Mouse (Mus musculus) MEL (cell line): ENCODE data around the gene Armc6. TPM values are rescaled to one million over a fixed set of nuclear protein-coding genes. Genes with fewer than 3 reads are reported as not detected.
A peak's percentile ranks its signal among the peaks of the same experiment; 100 is the strongest.

Experiments
- DNase-seq: peaks from one replicate; pipeline ENCODE4 v3.0.0; 2011; ENCODE audit warnings: low read depth, low spot score
- H3K27ac ChIP-seq: 2 replicates; pipeline ENCODE4 v1.5.1; 2012; ENCODE audit warnings: low read depth, mild to moderate bottlenecking, control low read depth, low read length, moderate library complexity; ENCODE audit not compliant: control insufficient read depth
- H3K27me3 ChIP-seq, 2 experiments: fragments of 150-350 bp in 1 of 2; sonication (generic) in 1 of 2; 2 replicates each; pipeline ENCODE4 v1.6.1; 2012; ENCODE audit warnings: low read length in 2 of 2, mild to moderate bottlenecking in 2 of 2, improper control_type of control experiment in 1 of 2, moderate library complexity in 1 of 2; ENCODE audit not compliant: insufficient read depth in 2 of 2, control insufficient read depth in 1 of 2
- H3K36me3 ChIP-seq, 2 experiments: 2 replicates each; pipeline ENCODE4 v1.6.1; 2012 to 2014; ENCODE audit warnings: low read length in 2 of 2, improper control_type of control experiment in 1 of 2, inconsistent platforms in 1 of 2, mild to moderate bottlenecking in 1 of 2; ENCODE audit not compliant: insufficient read depth in 2 of 2, control insufficient read depth in 1 of 2
- H3K4me1 ChIP-seq, 2 experiments: fragments of 150-350 bp in 1 of 2; sonication (generic) in 1 of 2; 2 replicates each; pipeline ENCODE4 v1.6.1; 2012; ENCODE audit warnings: low read length in 2 of 2, improper control_type of control experiment in 1 of 2, mild to moderate bottlenecking in 1 of 2; ENCODE audit not compliant: insufficient read depth in 2 of 2, control insufficient read depth in 1 of 2
- H3K4me3 ChIP-seq, 2 experiments: fragments of 150-350 bp in 1 of 2; sonication (generic) in 1 of 2; 2 replicates each; pipeline ENCODE4 v1.5.1; 2012; ENCODE audit warnings: low read depth in 2 of 2, low read length in 2 of 2, mild to moderate bottlenecking in 2 of 2, moderate library complexity in 2 of 2, control low read depth in 1 of 2, improper control_type of control experiment in 1 of 2; ENCODE audit not compliant: control insufficient read depth in 1 of 2, insufficient read depth in 1 of 2
- H3K79me2 ChIP-seq: 2 replicates; pipeline ENCODE4 v1.6.1; 2012; ENCODE audit warnings: mild to moderate bottlenecking, low read length, moderate library complexity; ENCODE audit not compliant: control insufficient read depth, poor library complexity, insufficient read depth
- H3K9ac ChIP-seq: 2 replicates; pipeline ENCODE4 v1.6.1; 2012; ENCODE audit warnings: low read depth, mild to moderate bottlenecking, control low read depth, low read length, moderate library complexity; ENCODE audit not compliant: control insufficient read depth, poor library complexity, severe bottlenecking
- H3K9me3 ChIP-seq: fragments of 150-350 bp; sonication (generic); replicated peaks from 2 replicates; pipeline ENCODE4 v1.6.1; 2012; ENCODE audit warnings: mild to moderate bottlenecking, low read length, improper control_type of control experiment, moderate library complexity; ENCODE audit not compliant: insufficient read depth
- BHLHE40 ChIP-seq: IDR thresholded peaks from 2 replicates; pipeline ENCODE4 v1.6.1; 2012; ENCODE audit warnings: low read depth, mild to moderate bottlenecking, inconsistent platforms, low read length, improper control_type of control experiment, borderline replicate concordance
- CHD1 ChIP-seq: IDR thresholded peaks from 2 replicates; pipeline ENCODE4 v1.6.1; 2012; ENCODE audit warnings: low read depth, mild to moderate bottlenecking, inconsistent platforms, low read length, improper control_type of control experiment
- CHD2 ChIP-seq: IDR thresholded peaks from 2 replicates; pipeline ENCODE4 v1.6.1; 2011; ENCODE audit warnings: low read length, improper control_type of control experiment
- CTCF ChIP-seq, 3 experiments: IDR thresholded peaks in 2 of 3; conservative IDR thresholded peaks in 1 of 3; 2 replicates each; pipeline ENCODE4 v1.5.1; 2011 to 2012; ENCODE audit warnings: low read length in 3 of 3, low read depth in 2 of 3, mild to moderate bottlenecking in 2 of 3, improper control_type of control experiment in 1 of 3, inconsistent platforms in 1 of 3, mixed read lengths in 1 of 3, moderate library complexity in 1 of 3; ENCODE audit not compliant: control insufficient read depth in 1 of 3, insufficient read depth in 1 of 3, poor library complexity in 1 of 3, severe bottlenecking in 1 of 3
- E2F4 ChIP-seq: IDR thresholded peaks from 2 replicates; pipeline ENCODE4 v1.6.1; 2011; ENCODE audit warnings: low read depth, low read length, improper control_type of control experiment, borderline replicate concordance
- ELF1 ChIP-seq: IDR thresholded peaks from 2 replicates; pipeline ENCODE4 v1.6.1; 2014; ENCODE audit warnings: low read depth, mild to moderate bottlenecking, inconsistent platforms, low read length, improper control_type of control experiment, moderate library complexity
- EP300 ChIP-seq, 2 experiments: IDR thresholded peaks; 2 replicates each; pipeline ENCODE4 v1.6.1; 2011; ENCODE audit warnings: improper control_type of control experiment in 2 of 2, low read length in 2 of 2, low read depth in 1 of 2, mild to moderate bottlenecking in 1 of 2
- GATA1 ChIP-seq: IDR thresholded peaks from 2 replicates; pipeline ENCODE4 v1.6.1; 2011; ENCODE audit warnings: low read depth, low read length, improper control_type of control experiment
- HCFC1 ChIP-seq: IDR thresholded peaks from 2 replicates; pipeline ENCODE4 v1.6.1; 2012; ENCODE audit warnings: low read depth, mild to moderate bottlenecking, inconsistent platforms, low read length, improper control_type of control experiment, moderate library complexity
- JUND ChIP-seq: IDR thresholded peaks from 2 replicates; pipeline ENCODE4 v1.6.1; 2011; ENCODE audit warnings: low read depth, mild to moderate bottlenecking, improper control_type of control experiment, low read length
- KAT2A ChIP-seq: conservative IDR thresholded peaks from 2 replicates; pipeline ENCODE4 v1.6.1; 2012; ENCODE audit warnings: low read depth, low read length, improper control_type of control experiment, inconsistent platforms
- MAX ChIP-seq: IDR thresholded peaks from 2 replicates; pipeline ENCODE4 v1.6.1; 2011; ENCODE audit warnings: low read length, improper control_type of control experiment
- MAZ ChIP-seq: IDR thresholded peaks from 2 replicates; pipeline ENCODE4 v1.6.1; 2012; ENCODE audit warnings: low read depth, mild to moderate bottlenecking, inconsistent platforms, low read length, improper control_type of control experiment
- MYC ChIP-seq: IDR thresholded peaks from 2 replicates; pipeline ENCODE4 v1.6.1; 2011; ENCODE audit warnings: low read depth, mild to moderate bottlenecking, low read length, improper control_type of control experiment, moderate library complexity
- POLR2A ChIP-seq, 2 experiments: IDR thresholded peaks; 2 replicates each; pipeline ENCODE4 v1.6.1; 2011 to 2012; ENCODE audit warnings: low read length in 2 of 2, mild to moderate bottlenecking in 2 of 2, control low read depth in 1 of 2, improper control_type of control experiment in 1 of 2, low read depth in 1 of 2, moderate library complexity in 1 of 2; ENCODE audit not compliant: control insufficient read depth in 1 of 2, insufficient read depth in 1 of 2, poor library complexity in 1 of 2
- POLR2AphosphoS2 ChIP-seq: IDR thresholded peaks from 2 replicates; pipeline ENCODE4 v1.6.1; 2011; ENCODE audit warnings: low read length, improper control_type of control experiment
- POLR2AphosphoS5 ChIP-seq: IDR thresholded peaks from 2 replicates; pipeline ENCODE4 v1.6.1; 2012; ENCODE audit warnings: low read depth, borderline replicate concordance, mild to moderate bottlenecking, inconsistent platforms, low read length, moderate library complexity, mixed read lengths
- SIN3A ChIP-seq: IDR thresholded peaks from 2 replicates; pipeline ENCODE4 v1.6.1; 2012; ENCODE audit warnings: low read length, improper control_type of control experiment, inconsistent platforms
- SMC3 ChIP-seq: IDR thresholded peaks from 2 replicates; pipeline ENCODE4 v1.6.1; 2011; ENCODE audit warnings: low read depth, low read length, improper control_type of control experiment
- TAL1 ChIP-seq: IDR thresholded peaks from 2 replicates; pipeline ENCODE4 v1.6.1; 2012; ENCODE audit warnings: mild to moderate bottlenecking, inconsistent platforms, low read length, moderate library complexity, mixed read lengths
- TBP ChIP-seq: IDR thresholded peaks from 2 replicates; pipeline ENCODE4 v1.8.0; 2011; ENCODE audit warnings: low read depth, low read length, improper control_type of control experiment
- TCF12 ChIP-seq: IDR thresholded peaks from 2 replicates; pipeline ENCODE4 v1.6.1; 2014; ENCODE audit warnings: low read depth, mild to moderate bottlenecking, inconsistent platforms, low read length, improper control_type of control experiment, moderate library complexity
- USF1 ChIP-seq: IDR thresholded peaks from 2 replicates; pipeline ENCODE4 v1.6.1; 2014; ENCODE audit warnings: low read depth, mild to moderate bottlenecking, inconsistent platforms, low read length, improper control_type of control experiment, moderate library complexity
- ZC3H11A ChIP-seq: IDR thresholded peaks from 2 replicates; pipeline ENCODE4 v1.6.1; 2012; ENCODE audit warnings: low read depth, mild to moderate bottlenecking, inconsistent platforms, low read length, improper control_type of control experiment
- ZMIZ1 ChIP-seq: IDR thresholded peaks from 2 replicates; pipeline ENCODE4 v1.6.1; 2012; ENCODE audit warnings: low read depth, mild to moderate bottlenecking, inconsistent platforms, low read length, improper control_type of control experiment, moderate library complexity
- ZNF384 ChIP-seq: IDR thresholded peaks from 2 replicates; pipeline ENCODE4 v1.6.1; 2012; ENCODE audit warnings: low read depth, mild to moderate bottlenecking, inconsistent platforms, low read length, improper control_type of control experiment
- polyA plus RNA-seq, 2 experiments: library from polyadenylated mRNA; stranded (reverse) in 1 of 2; unstranded in 1 of 2; fragments of >175 nt in 1 of 2; fragments of >200 nt in 1 of 2; gene quantifications; 2 replicates each; pipeline versions ENCODE4 v1.2.1 to v1.2.4; 2012; ENCODE audit warnings: low replicate concordance in 2 of 2, low read depth in 1 of 2; ENCODE audit not compliant: insufficient read length in 2 of 2, insufficient read depth in 1 of 2, missing spikeins in 1 of 2
- total RNA-seq: library from RNA; depleted of rRNA; stranded (reverse); fragments of 300-350 nt; gene quantifications from 2 replicates; pipeline ENCODE4 v1.2.3, GENCODE M21; 2012

Gene Armc6
- total and polyA plus RNA-seq, 3 experiments = 39.5 to 63.9 TPM; not detected in 1

DNA sequence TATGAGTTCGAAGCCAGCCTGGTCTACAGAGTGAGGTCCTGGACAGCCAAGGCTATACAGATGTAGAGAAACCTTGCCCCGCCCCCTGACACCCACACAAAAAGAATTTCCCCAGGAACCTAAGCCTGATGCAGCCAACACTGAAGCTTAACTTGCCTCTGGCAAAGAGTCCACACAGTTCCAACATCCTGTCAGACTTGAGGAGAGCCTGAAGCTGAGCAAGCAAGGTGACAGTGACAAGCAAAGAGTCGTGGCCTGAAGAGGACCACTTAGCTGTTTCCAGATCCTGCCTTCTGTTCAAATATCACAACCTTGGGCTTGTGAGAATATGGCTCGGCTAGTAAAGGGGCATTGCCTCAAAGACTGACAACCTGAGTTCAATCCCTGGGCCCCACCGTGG, 19.2 kb downstream of the Armc6 start:
- H3K27ac ChIP-seq = peak overlapping the region; percentile 79
- H3K9ac ChIP-seq = no peak overlapping the region; the same call in 1 of the 2 replicates
- TF ChIP-seq SMC3 (no peak), KAT2A (no peak), ELF1 (no peak), E2F4 (no peak), CHD1 (no peak), EP300 (IDR thresholded peaks at IDR 0.05; ENCODE audit: low read depth in 1 of 2, low read length in 2 of 2) (no peak), JUND (no peak), TBP (no peak), ZMIZ1 (no peak), POLR2AphosphoS5 (no peak), ZC3H11A (no peak), POLR2AphosphoS2 (no peak), CTCF (IDR thresholded peaks at IDR 0.05 in 2 of 3, conservative IDR thresholded peaks at IDR 0.05 in 1 of 3; ENCODE audit: control insufficient read depth in 1 of 3, insufficient read depth in 1 of 3, low read depth in 2 of 3, low read length in 3 of 3, poor library complexity in 1 of 3, severe bottlenecking in 1 of 3) (no peak)
- TF ChIP-seq, all 39 proteins: peak for 0
- no peaks in the 10 kb centered on the region for H3K9me3 ChIP-seq
- no peaks in the 10 kb centered on the region for H3K27me3 ChIP-seq
- H3K4me3 ChIP-seq = no peak overlapping the region
- peak; percentile 32 for DNase-seq
- H3K36me3 ChIP-seq = peaks cover 0 to 29% of the 10 kb centered on the region in 2 experiments; a peak in 2 of 4 replicates
- peaks cover 11 to 38% of the 10 kb centered on the region in 2 experiments for H3K4me1 ChIP-seq
- H3K79me2 ChIP-seq = peaks cover 16% of the 10 kb centered on the region

DNA sequence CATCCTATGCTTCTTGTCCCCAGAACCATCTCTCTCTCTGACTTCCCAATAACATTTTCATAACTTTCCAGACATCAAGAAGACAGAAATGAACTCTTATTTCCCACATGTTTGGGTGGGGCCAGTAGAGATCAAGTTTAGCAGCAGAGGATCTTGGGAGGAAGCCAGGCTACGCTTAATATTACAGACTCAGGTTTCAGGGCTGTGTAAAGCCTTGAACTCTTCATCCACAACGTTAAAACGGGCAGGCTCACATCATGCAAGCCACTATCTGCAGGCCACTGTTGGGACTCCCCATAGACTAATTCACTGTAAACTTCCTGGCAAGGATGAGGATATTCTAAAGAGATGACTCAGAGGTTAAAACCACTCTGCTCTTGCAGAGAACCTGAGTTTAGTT, 19.9 kb downstream of the Armc6 start:
- peaks cover 0 to 30% of the 10 kb centered on the region in 2 experiments; a peak in 2 of 4 replicates for H3K36me3 ChIP-seq
- peak overlapping the region; percentile 79 for H3K27ac ChIP-seq
- H3K4me3 ChIP-seq = no peak overlapping the region
- no peaks in the 10 kb centered on the region for H3K9me3 ChIP-seq
- H3K27me3 ChIP-seq = no peaks in the 10 kb centered on the region
- peaks cover 11 to 39% of the 10 kb centered on the region in 2 experiments for H3K4me1 ChIP-seq
- peak overlapping the region; percentile 26; the same call in 1 of the 2 replicates for H3K9ac ChIP-seq
- peak; percentile 73 for DNase-seq
- H3K79me2 ChIP-seq = peaks cover 18% of the 10 kb centered on the region
- TF ChIP-seq MYC (0 out of 2 replicates have a peak, but pooled peaks have one; percentile 14), JUND (no peak), EP300 (IDR thresholded peaks at IDR 0.05; ENCODE audit: low read depth in 1 of 2, low read length in 2 of 2) (0 out of 4 replicates have a peak, but pooled peaks of 1 of the 2 experiments have one; percentile 5), USF1 (no peak), MAX (peak; percentile 35; the same call in 1 of the 2 replicates), TCF12 (0 out of 2 replicates have a peak, but pooled peaks have one; percentile 11), HCFC1 (peak; percentile 44; the same call in 1 of the 2 replicates), MAZ (no peak), BHLHE40 (no peak), SMC3 (no peak), TBP (0 out of 2 replicates have a peak, but pooled peaks have one; percentile 23), GATA1 (no peak), TAL1 (no peak), SIN3A (peak; percentile 40; the same call in 1 of the 2 replicates), POLR2AphosphoS2 (no peak), ZNF384 (no peak), POLR2A (IDR thresholded peaks at IDR 0.05; ENCODE audit: control insufficient read depth in 1 of 2, insufficient read depth in 1 of 2, low read depth in 1 of 2, low read length in 2 of 2, poor library complexity in 1 of 2) (peak in 1 of 2 experiments; percentile 35; a peak in 1 of 4 replicates), CHD2 (no peak), E2F4 (no peak)
